Comparison of ENCODE assay signal across 24 mouse cellular contexts in the genomic region with DNA sequence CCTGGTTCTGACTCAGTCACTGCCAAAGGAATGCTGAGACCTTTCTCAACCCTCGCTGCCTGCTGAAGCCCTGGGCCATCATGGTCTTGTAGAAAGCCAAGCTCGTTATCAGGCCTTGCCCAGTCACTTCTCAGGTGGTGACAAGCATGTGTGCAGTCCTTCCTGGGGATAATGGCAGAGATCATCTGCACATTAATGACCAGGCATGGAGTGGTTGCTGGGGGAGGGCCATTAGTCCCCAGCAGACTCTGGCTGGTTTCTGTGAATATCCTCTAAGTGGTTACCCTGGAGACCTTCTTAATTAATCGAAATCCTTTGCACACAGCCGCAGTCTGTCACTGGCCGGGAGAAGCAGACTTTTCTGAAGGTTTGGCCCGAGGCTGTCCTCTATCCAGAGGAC.
A peak's percentile ranks its signal among the peaks of the same experiment; 100 is the strongest.
DNase-seq lines count a peak whose midpoint lies in the region; ATAC-seq and TF ChIP-seq lines count a peak whose summit lies in the region.
"Had no signal": no experiment of that assay in that cellular context is flagged by ENCODE, and none has a peak within 500 bp of the region (broad histone marks: within the 10 kb centered on the region; RNA-seq: fewer than 3 reads in every experiment).

No protein-coding gene starts in this region.

- ATAC-seq in hindbrain, embryonic 15.5 days (ENCODE audit: low FRiP score, low read depth) = peak; percentile 66; the same call in 1 of the 2 replicates
- ATAC-seq in hindbrain, embryonic 11.5 days (ENCODE audit: low FRiP score) = no peak; the same call in 1 of the 2 replicates
- ATAC-seq: liver, postnatal 0 days had no signal

- no peaks in the 10 kb centered on the region for H3K36me3 ChIP-seq in heart, adult 2 months (ENCODE audit: control insufficient read depth, insufficient read depth, low read length)
- no peaks in the 10 kb centered on the region for H3K36me3 ChIP-seq in hindbrain, embryonic 15.5 days
- H3K36me3 ChIP-seq in hindbrain, embryonic 11.5 days (ENCODE audit: control insufficient read depth, insufficient read depth, low read length) = no peaks in the 10 kb centered on the region
- H3K36me3 ChIP-seq: limb, embryonic 10.5 days; neural tube, embryonic 13.5 days had no signal

- DNase-seq in heart, adult 2 months = peak in 1 of 2 experiments; percentile 34
- no peak for DNase-seq in heart, postnatal 14 days
- DNase-seq in hindbrain, embryonic 11.5 days (ENCODE audit: low spot score) = no peak
- DNase-seq in brain, embryonic 14.5 days (ENCODE audit: low read depth) = peak; percentile 68
- peak; percentile 35 for DNase-seq in heart, postnatal 4 days
- DNase-seq in kidney, postnatal 36 days = no peak
- DNase-seq: adrenal gland, postnatal 36 days; cerebellum, adult 18-20 months; cerebellum, postnatal 25 days; embryo, embryonic 11 days; gastrocnemius, postnatal 10 days; kidney, adult 8-10 months; kidney, postnatal 14 days; liver, postnatal 0 days; lung, postnatal 14 days; right cerebral cortex, postnatal 14 days; spleen, adult 18-20 months; thymus, adult 18-20 months; thymus, postnatal 4 days had no signal

- H3K9ac ChIP-seq in heart, adult 2 months (ENCODE audit: low read depth, low read length) = no peak overlapping the region
- H3K9ac ChIP-seq in hindbrain, embryonic 15.5 days = no peak overlapping the region
- H3K9ac ChIP-seq in hindbrain, embryonic 11.5 days (ENCODE audit: low read depth, low read length) = no peak overlapping the region
- H3K9ac ChIP-seq: liver, postnatal 0 days; neural tube, embryonic 13.5 days had no signal

- peaks cover 13% of the 10 kb centered on the region for H3K4me1 ChIP-seq in heart, adult 2 months (ENCODE audit: control insufficient read depth, insufficient read depth, low read length)
- peaks cover 16% of the 10 kb centered on the region for H3K4me1 ChIP-seq in hindbrain, embryonic 15.5 days (replicated peaks)
- H3K4me1 ChIP-seq in hindbrain, embryonic 11.5 days (replicated peaks; ENCODE audit: control insufficient read depth, insufficient read depth, low read length) = peaks cover 6% of the 10 kb centered on the region; the same call in 1 of the 2 replicates

- peak; percentile 69; the same call in 1 of the 2 replicates for TF ChIP-seq EP300 in heart, adult 2 months (IDR thresholded peaks at IDR 0.05; ENCODE audit: insufficient read depth, low read depth, low read length)

- 57% methylated on average over 6 of the region's 6 CpGs for WGBS in heart, adult 2 months
- 38% methylated on average over 6 of the region's 6 CpGs for WGBS in hindbrain, embryonic 15.5 days
- 65% methylated on average over 6 of the region's 6 CpGs for WGBS in hindbrain, embryonic 11.5 days

- no peaks in the 10 kb centered on the region for H3K9me3 ChIP-seq in hindbrain, embryonic 15.5 days
- H3K9me3 ChIP-seq in hindbrain, embryonic 11.5 days (ENCODE audit: control insufficient read depth, low read length) = no peaks in the 10 kb centered on the region
- H3K9me3 ChIP-seq: limb, embryonic 10.5 days; neural tube, embryonic 13.5 days had no signal

- TF ChIP-seq POLR2A in heart, adult 2 months (IDR thresholded peaks at IDR 0.05; ENCODE audit: insufficient read depth, low read depth, low read length) = no peak
- no peak for TF ChIP-seq POLR2A in brain, embryonic 14.5 days (IDR thresholded peaks at IDR 0.05; ENCODE audit: borderline replicate concordance, extremely low read depth, insufficient read depth, insufficient read length, poor library complexity, severe bottlenecking)

- no peaks in the 10 kb centered on the region for H3K79me2 ChIP-seq in heart, adult 2 months (replicated peaks; ENCODE audit: control insufficient read depth, insufficient read depth, low read length)

- intact Hi-C loops in heart, adult 2 months (cut with DNase I) = no loop called here
- intact Hi-C loops in heart, postnatal 14 days (cut with DNase I) = no loop called here

- H3K4me3 ChIP-seq in heart, adult 2 months = no peak overlapping the region
- H3K4me3 ChIP-seq in hindbrain, embryonic 15.5 days = no peak overlapping the region
- no peak overlapping the region for H3K4me3 ChIP-seq in hindbrain, embryonic 11.5 days (ENCODE audit: low read depth, low read length)
- H3K4me3 ChIP-seq: left cerebral cortex, adult 2 months; limb, embryonic 10.5 days; neural tube, embryonic 13.5 days had no signal

- no peak for TF ChIP-seq CTCF in heart, adult 2 months (IDR thresholded peaks at IDR 0.05)
- no peak for TF ChIP-seq CTCF in brain, embryonic 14.5 days (IDR thresholded peaks at IDR 0.05; ENCODE audit: borderline replicate concordance, extremely low read depth, insufficient read depth, insufficient read length)

- H3K27me3 ChIP-seq in heart, adult 2 months (ENCODE audit: control insufficient read depth, insufficient read depth, low read length) = no peaks in the 10 kb centered on the region
- peaks cover 11% of the 10 kb centered on the region; the same call in 1 of the 2 replicates for H3K27me3 ChIP-seq in hindbrain, embryonic 15.5 days
- peaks cover 2% of the 10 kb centered on the region; the same call in 1 of the 2 replicates for H3K27me3 ChIP-seq in hindbrain, embryonic 11.5 days (ENCODE audit: control insufficient read depth, insufficient read depth, low read length)
- H3K27me3 ChIP-seq: CH12.LX had no signal

- H3K4me2 ChIP-seq in hindbrain, embryonic 15.5 days = no peak overlapping the region
- H3K4me2 ChIP-seq in hindbrain, embryonic 11.5 days (replicated peaks; ENCODE audit: low read depth, low read length) = no peak overlapping the region
- H3K4me2 ChIP-seq: neural tube, embryonic 13.5 days had no signal

- H3K27ac ChIP-seq in heart, adult 2 months = no peak overlapping the region
- H3K27ac ChIP-seq in hindbrain, embryonic 15.5 days (replicated peaks) = no peak overlapping the region
- H3K27ac ChIP-seq in hindbrain, embryonic 11.5 days (ENCODE audit: low read depth, low read length) = no peak overlapping the region
- H3K27ac ChIP-seq: left cerebral cortex, adult 2 months; limb, embryonic 10.5 days; neural tube, embryonic 13.5 days had no signal

Comparison
In these comparisons a context has a peak if more than half of its experiments do, and no peak if none do; other contexts are left out.
1. DNase-seq: peak in brain, embryonic 14.5 days (single experiment) and heart, postnatal 4 days (single experiment); none in heart, postnatal 14 days (0 of 2), hindbrain, embryonic 11.5 days (single experiment) and kidney, postnatal 36 days (0 of 2).